Mouse (Mus musculus): ENCODE data around the gene Yaf2.

GRCm38 (mm10) chr15:93274679-93275583, 61.8 kb downstream of the Yaf2 start, which contains the start of gene Gxylt1:
- no peak for TF ChIP-seq CTCF (IDR thresholded peaks at IDR 0.05; ENCODE audit: extremely low read depth, insufficient read depth, insufficient read length, insufficient replicate concordance)
- peak; percentile 93 for TF ChIP-seq POLR2A (IDR thresholded peaks at IDR 0.05; ENCODE audit: low read depth, low read length)

All from spleen, adult 2 months (tissue).